Mouse (Mus musculus) myocyte (in vitro differentiated cells): ENCODE results near the gene Adcyap1r1. TPM values are rescaled to one million over a fixed set of nuclear protein-coding genes. Genes with fewer than 3 reads are reported as not detected.

Source experiments
- H3K27me3 ChIP-seq: one replicate; pipeline ENCODE4 v1.6.1; 2011; ENCODE audit not compliant: control insufficient read depth, insufficient read depth, insufficient read length
- H3K36me3 ChIP-seq: one replicate; pipeline ENCODE4 v1.6.1; 2011; ENCODE audit not compliant: control insufficient read depth, insufficient read depth
- H3K4me2 ChIP-seq: one replicate; pipeline ENCODE4 v1.6.1; 2011; ENCODE audit warnings: low read depth, control low read depth
- H3K4me3 ChIP-seq: one replicate; pipeline ENCODE4 v1.5.1; 2011; ENCODE audit warnings: mild to moderate bottlenecking, control low read depth, moderate library complexity
- H3K79me2 ChIP-seq: one replicate; pipeline ENCODE4 v1.6.1; 2011; ENCODE audit not compliant: control insufficient read depth, insufficient read depth
- H3ac ChIP-seq: one replicate; pipeline ENCODE4 v1.6.1; 2011; ENCODE audit not compliant: control insufficient read depth, insufficient read length
- CEBPB ChIP-seq: IDR thresholded peaks from 2 replicates; pipeline ENCODE4 v1.6.1; 2011; ENCODE audit warnings: mild to moderate bottlenecking, moderate library complexity; ENCODE audit not compliant: poor library complexity, insufficient read depth, severe bottlenecking
- E2F4 ChIP-seq: IDR thresholded peaks from one replicate; pipeline ENCODE4 v1.6.1; 2011; ENCODE audit warnings: mild to moderate bottlenecking, control low read depth, moderate library complexity; ENCODE audit not compliant: insufficient read depth
- MAX ChIP-seq: IDR thresholded peaks from one replicate; pipeline ENCODE4 v1.6.1; 2011; ENCODE audit warnings: low read depth, mild to moderate bottlenecking, control low read depth
- MYOD1 ChIP-seq, 3 experiments: IDR thresholded peaks; one replicate each; pipeline ENCODE4 v1.6.1; 2011; ENCODE audit warnings: control low read depth in 2 of 3, low read depth in 2 of 3, mild to moderate bottlenecking in 2 of 3, moderate library complexity in 1 of 3; ENCODE audit not compliant: insufficient read length in 2 of 3, control insufficient read depth in 1 of 3
- MYOG ChIP-seq, 3 experiments: IDR thresholded peaks; one replicate each; pipeline ENCODE4 v1.6.1; 2011; ENCODE audit warnings: control low read depth in 2 of 3, low read depth in 2 of 3, mild to moderate bottlenecking in 2 of 3; ENCODE audit not compliant: insufficient read length in 2 of 3, control insufficient read depth in 1 of 3, insufficient read depth in 1 of 3
- POLR2A ChIP-seq: IDR thresholded peaks from one replicate; pipeline ENCODE4 v1.6.1; 2011; ENCODE audit warnings: low read depth, mild to moderate bottlenecking, control low read depth, moderate library complexity; ENCODE audit not compliant: insufficient read length
- POLR2AphosphoS2 ChIP-seq: IDR thresholded peaks from one replicate; pipeline ENCODE4 v1.6.1; 2011; ENCODE audit warnings: low read depth, control low read depth; ENCODE audit not compliant: insufficient read length
- REST ChIP-seq: IDR thresholded peaks from one replicate; pipeline ENCODE4 v1.6.1; 2011; ENCODE audit warnings: mild to moderate bottlenecking, control low read depth, moderate library complexity; ENCODE audit not compliant: insufficient read depth, insufficient read length
- SRF ChIP-seq: IDR thresholded peaks from one replicate; pipeline ENCODE4 v1.6.1; 2011; ENCODE audit warnings: low read depth; ENCODE audit not compliant: control insufficient read depth, insufficient read length
- TCF12 ChIP-seq: IDR thresholded peaks from one replicate; pipeline ENCODE4 v1.6.1; 2011; ENCODE audit warnings: mild to moderate bottlenecking, control low read depth; ENCODE audit not compliant: poor library complexity, insufficient read depth, severe bottlenecking
- TCF3 ChIP-seq: IDR thresholded peaks from one replicate; pipeline ENCODE4 v1.6.1; 2011; ENCODE audit warnings: low read depth, control low read depth; ENCODE audit not compliant: insufficient read length
- USF1 ChIP-seq: IDR thresholded peaks from one replicate; pipeline ENCODE4 v1.6.1; 2011; ENCODE audit warnings: low read depth, mild to moderate bottlenecking, control low read depth, moderate library complexity
- polyA plus RNA-seq: library from polyadenylated mRNA; unstranded; fragments of >200 nt; fragmentation: generic; extraction: Trizol; gene quantifications from one replicate; pipeline ENCODE4 v1.2.1, GENCODE M21; 2012; ENCODE audit warnings: missing spikeins

Adcyap1r1 gene
- polyA plus RNA-seq, 1 experiment, result not detected

DNA sequence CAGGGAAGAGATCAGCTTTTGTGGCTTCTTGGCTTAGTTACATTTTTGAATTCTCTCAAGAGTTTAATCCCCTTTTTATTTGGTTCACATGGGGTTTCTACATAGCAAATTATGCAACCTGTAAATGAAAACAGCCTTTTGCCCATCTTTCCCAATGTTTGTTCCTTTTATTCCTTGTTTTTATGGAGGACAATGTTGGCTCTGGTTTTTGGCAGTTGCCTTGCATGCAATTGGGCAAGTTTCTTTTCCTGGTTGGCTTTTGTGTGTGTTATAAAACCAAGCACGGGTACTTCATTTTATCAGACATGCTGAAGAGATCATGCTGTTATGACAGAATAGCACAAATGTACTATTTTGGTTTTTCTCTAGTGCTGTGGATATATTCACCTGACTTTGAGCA, 30.7 kb downstream of the Adcyap1r1 start:
- H3K27me3 ChIP-seq, result no peaks in the 10 kb centered on the region
- no peaks in the 10 kb centered on the region for H3K36me3 ChIP-seq
- no peaks in the 10 kb centered on the region for H3K79me2 ChIP-seq
- H3K4me3 ChIP-seq, result no peak overlapping the region
- H3ac ChIP-seq, result no peak overlapping the region
- TF ChIP-seq CEBPB, result no peak
- TF ChIP-seq E2F4, result no peak
- TF ChIP-seq MYOD1 (IDR thresholded peaks at IDR 0.05; ENCODE audit: control insufficient read depth in 1 of 3, insufficient read length in 2 of 3, low read depth in 2 of 3), result no peak
- TF ChIP-seq TCF3, result no peak
- TF ChIP-seq MYOG (IDR thresholded peaks at IDR 0.05; ENCODE audit: control insufficient read depth in 1 of 3, insufficient read depth in 1 of 3, insufficient read length in 2 of 3, low read depth in 2 of 3), result no peak
- no peak for TF ChIP-seq TCF12
- no peak for TF ChIP-seq REST
- no peak overlapping the region for H3K4me2 ChIP-seq

DNA sequence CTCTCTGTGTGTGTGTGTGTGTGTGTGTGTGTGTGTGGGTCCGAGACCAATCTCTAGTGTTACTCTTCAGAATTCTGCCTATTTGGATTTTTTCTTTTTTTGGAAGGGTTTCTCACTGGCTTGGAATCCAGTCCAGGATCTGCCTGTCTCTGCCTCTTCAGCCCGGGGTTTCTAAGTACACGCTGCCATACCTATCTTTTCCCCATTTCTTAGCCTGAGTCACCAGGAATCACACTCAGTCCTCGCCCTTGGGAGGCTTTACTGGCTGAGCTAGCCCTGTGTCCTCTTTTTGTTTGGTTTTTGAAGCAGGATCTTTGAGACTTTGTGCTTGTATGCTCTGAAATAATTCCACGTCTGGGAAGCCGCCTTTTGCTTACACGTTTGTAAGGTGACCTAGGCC, 31.6 kb downstream of the Adcyap1r1 start:
- H3K79me2 ChIP-seq, result no peaks in the 10 kb centered on the region
- no peaks in the 10 kb centered on the region for H3K27me3 ChIP-seq
- no peak overlapping the region for H3K4me3 ChIP-seq
- no peaks in the 10 kb centered on the region for H3K36me3 ChIP-seq
- H3K4me2 ChIP-seq, result no peak overlapping the region
- TF ChIP-seq SRF (no peak), TCF12 (no peak), REST (no peak), USF1 (no peak), E2F4 (no peak), CEBPB (no peak), POLR2A (no peak)
- H3ac ChIP-seq, result no peak overlapping the region

DNA sequence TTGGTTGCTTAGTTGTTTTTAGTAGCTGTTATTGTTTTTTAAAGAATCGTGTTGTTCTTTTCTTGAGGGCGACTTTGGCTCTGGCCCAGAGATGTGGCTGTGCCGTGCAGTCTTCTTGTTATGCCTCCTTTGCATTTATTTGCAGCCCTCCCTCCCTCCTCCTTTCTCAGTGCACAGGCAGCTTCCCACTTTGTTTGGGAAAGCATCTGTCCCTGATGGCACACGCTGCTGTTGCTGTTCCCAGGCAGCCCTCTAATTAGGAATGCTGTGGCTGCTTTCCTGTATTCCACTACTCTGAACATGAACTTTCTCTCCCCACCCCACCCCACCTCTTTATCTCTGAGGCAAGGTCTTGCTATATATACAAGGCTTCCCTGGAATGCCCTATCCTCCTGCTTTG, 32.4 kb downstream of the Adcyap1r1 start:
- no peak overlapping the region for H3K4me2 ChIP-seq
- no peaks in the 10 kb centered on the region for H3K79me2 ChIP-seq
- H3ac ChIP-seq, result no peak overlapping the region
- no peaks in the 10 kb centered on the region for H3K27me3 ChIP-seq
- TF ChIP-seq POLR2A, result no peak
- TF ChIP-seq USF1, result no peak
- no peak for TF ChIP-seq CEBPB
- TF ChIP-seq POLR2AphosphoS2, result no peak
- TF ChIP-seq TCF12, result no peak
- TF ChIP-seq MAX, result no peak
- TF ChIP-seq MYOG (IDR thresholded peaks at IDR 0.05; ENCODE audit: control insufficient read depth in 1 of 3, insufficient read depth in 1 of 3, insufficient read length in 2 of 3, low read depth in 2 of 3), result no peak
- TF ChIP-seq E2F4, result no peak
- no peak for TF ChIP-seq REST
- TF ChIP-seq MYOD1 (IDR thresholded peaks at IDR 0.05; ENCODE audit: control insufficient read depth in 1 of 3, insufficient read length in 2 of 3, low read depth in 2 of 3), result no peak
- TF ChIP-seq TCF3, result no peak
- no peak for TF ChIP-seq SRF
- no peaks in the 10 kb centered on the region for H3K36me3 ChIP-seq
- H3K4me3 ChIP-seq, result no peak overlapping the region

DNA sequence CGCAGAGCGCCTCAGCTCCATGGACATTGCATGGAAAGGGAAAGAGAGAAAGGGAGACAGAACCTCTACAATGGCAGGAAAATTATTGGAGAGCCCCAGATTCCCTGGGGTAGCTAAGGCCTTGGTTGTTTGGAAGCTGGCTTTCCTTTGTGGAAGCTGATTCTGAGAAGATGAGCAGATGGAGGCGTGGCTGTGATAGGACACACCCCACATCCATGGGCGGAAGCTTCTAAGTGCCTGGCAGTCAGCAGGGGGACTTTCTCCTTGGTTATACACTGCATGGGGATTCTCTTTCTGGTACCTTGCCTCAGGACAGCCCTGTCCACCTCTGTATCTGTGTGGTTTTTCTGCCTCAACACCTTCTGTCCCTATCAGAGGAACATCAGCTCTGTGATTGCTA, 33.4 kb downstream of the Adcyap1r1 start:
- no peak overlapping the region for H3K4me2 ChIP-seq
- no peak for TF ChIP-seq POLR2A
- no peaks in the 10 kb centered on the region for H3K27me3 ChIP-seq
- H3K36me3 ChIP-seq, result no peaks in the 10 kb centered on the region
- H3ac ChIP-seq, result no peak overlapping the region
- H3K79me2 ChIP-seq, result no peaks in the 10 kb centered on the region
- no peak overlapping the region for H3K4me3 ChIP-seq

DNA sequence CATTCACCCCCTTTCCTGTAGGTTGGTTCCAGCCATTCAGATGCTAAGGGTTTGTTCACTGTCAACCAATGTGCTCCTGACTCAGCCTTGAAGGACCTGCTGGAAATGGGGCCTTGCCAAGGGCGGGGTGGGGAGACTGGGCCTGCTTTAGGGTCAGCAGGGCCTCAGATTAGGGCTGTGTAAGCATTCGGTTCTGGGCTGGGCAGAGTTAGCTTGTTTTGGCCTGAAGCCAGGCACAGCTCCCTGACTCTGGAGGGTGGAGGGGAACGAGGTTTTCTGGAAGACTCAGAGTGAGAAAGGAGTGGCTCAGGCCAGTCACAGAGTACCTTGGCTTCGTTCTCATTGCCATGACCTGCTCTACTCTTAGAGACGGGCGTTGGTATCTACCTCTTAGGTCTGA, 35.9 kb downstream of the Adcyap1r1 start:
- Histone ChIP-seq H3ac (no peak overlapping the region), H3K79me2 (no peaks in the 10 kb centered on the region), H3K4me2 (no peak overlapping the region), H3K36me3 (no peaks in the 10 kb centered on the region), H3K4me3 (no peak overlapping the region), H3K27me3 (no peaks in the 10 kb centered on the region)
- no peak for TF ChIP-seq MAX
- no peak for TF ChIP-seq MYOG (IDR thresholded peaks at IDR 0.05; ENCODE audit: control insufficient read depth in 1 of 3, insufficient read depth in 1 of 3, insufficient read length in 2 of 3, low read depth in 2 of 3)
- TF ChIP-seq TCF12, result no peak
- TF ChIP-seq TCF3, result no peak
- TF ChIP-seq E2F4, result no peak
- no peak for TF ChIP-seq MYOD1 (IDR thresholded peaks at IDR 0.05; ENCODE audit: control insufficient read depth in 1 of 3, insufficient read length in 2 of 3, low read depth in 2 of 3)
- TF ChIP-seq REST, result no peak
- TF ChIP-seq POLR2AphosphoS2, result no peak
- TF ChIP-seq SRF, result no peak
- TF ChIP-seq CEBPB, result no peak
- no peak for TF ChIP-seq USF1
- TF ChIP-seq POLR2A, result no peak
